Mouse (Mus musculus): ENCODE results near the gene Srrt.

GRCm38 (mm10) chr5:137313466-137314192 is 6.2 kb upstream of the Srrt start:
- TF ChIP-seq CTCF (IDR thresholded peaks at IDR 0.05; ENCODE audit: low read depth) = no peak
- TF ChIP-seq EP300 (IDR thresholded peaks at IDR 0.05; ENCODE audit: low read depth) = no peak
